Mouse (Mus musculus) adrenal gland, adult (tissue): ENCODE data around the gene Rnf111.
"Not testable (repeated sequence)": the region's sequence is repeated elsewhere in the genome, so short reads cannot be mapped to it uniquely, and the experiment has no call there.

Experiments used
- DNase-seq, 2 experiments: peaks; one replicate each; pipeline ENCODE4 v3.0.0; 2022 to 2023; ENCODE audit warnings: low spot score in 1 of 2; ENCODE audit not compliant: inconsistent age in 2 of 2

Gene Rnf111

DNA sequence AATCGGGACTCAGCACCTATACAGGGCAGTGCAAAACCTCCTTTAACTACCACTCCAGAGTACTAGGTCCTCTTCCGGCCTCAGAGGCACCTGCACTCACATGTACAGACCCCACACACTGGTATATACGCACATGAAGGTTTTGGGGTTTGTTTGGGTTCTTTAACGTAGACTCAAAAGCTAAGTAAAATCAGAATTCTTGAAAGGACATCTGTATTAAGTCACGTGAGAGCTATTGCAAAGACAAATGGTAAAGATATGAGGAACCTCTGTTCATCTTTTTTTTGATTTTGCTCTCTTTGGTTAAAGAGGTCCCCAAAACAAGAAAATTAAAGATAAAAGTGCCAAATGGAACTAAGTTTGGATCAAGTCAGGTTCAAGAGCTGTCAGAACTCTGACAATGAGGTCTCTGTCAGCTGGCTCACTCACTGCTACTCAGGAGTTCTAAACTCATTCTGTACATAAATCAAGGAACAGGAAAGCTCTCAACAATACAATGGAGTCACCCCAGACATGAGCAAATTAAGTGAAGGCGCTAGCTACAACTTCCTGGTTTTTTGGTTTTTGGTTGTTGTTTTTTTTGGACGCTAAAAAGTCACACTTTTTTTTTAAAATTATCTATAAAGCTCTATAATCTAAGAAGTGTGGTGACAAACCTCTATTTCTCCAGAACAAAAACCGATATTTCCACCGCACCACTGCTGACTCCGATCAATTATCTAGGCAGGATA lies 1.1 kb downstream of the Rnf111 start:
- no peak for DNase-seq

GRCm38 (mm10) chr9:70496990-70497389 lies 6.5 kb downstream of the Rnf111 start:
- DNase-seq = no peak

GRCm38 (mm10) chr9:70493038-70493437 lies 10.5 kb downstream of the Rnf111 start:
- DNase-seq = no peak

DNA sequence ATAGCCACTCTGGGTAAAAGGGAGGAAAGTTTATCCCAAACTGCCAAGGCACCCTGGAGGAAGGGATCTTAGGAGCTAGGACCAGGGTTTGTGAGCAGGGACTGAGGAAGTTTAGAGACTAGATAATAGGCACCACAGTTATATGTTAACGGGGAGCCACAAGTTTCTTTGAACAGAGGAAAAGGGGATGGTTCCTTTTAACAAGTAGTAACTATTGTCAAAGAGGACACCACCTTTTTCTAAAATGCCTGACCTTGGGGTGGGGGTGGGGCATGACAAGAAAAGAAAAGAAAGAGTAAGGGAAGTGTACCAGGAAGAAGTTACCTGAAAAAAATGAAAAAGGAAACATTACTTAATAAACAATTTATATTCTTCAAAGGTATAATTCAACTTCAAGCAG lies 12.3 kb downstream of the Rnf111 start:
- no peak for DNase-seq

DNA sequence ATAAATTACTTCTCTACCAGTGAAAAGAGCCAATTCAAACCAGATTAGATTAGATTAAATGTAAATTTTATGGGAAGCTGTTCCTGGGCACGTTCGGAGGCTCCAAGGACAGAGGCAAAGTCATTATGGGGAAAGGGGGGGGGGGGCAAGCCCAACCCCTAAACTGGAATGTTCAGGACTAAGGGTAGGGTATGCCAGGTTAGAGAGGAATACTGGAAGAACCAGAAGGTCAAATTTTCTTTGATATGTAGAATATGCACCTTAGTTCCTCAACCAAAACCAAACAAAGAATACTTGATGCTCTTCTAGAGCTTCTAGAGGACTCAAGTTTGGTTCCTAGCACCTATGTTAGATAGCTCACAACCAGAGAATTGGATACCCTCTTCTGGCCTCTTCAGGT lies 16.1 kb downstream of the Rnf111 start:
- DNase-seq = no peak

- no peak for DNase-seq
These were observed 17.7 kb downstream of the Rnf111 start for GRCm38 (mm10) chr9:70485840-70486239.

DNA sequence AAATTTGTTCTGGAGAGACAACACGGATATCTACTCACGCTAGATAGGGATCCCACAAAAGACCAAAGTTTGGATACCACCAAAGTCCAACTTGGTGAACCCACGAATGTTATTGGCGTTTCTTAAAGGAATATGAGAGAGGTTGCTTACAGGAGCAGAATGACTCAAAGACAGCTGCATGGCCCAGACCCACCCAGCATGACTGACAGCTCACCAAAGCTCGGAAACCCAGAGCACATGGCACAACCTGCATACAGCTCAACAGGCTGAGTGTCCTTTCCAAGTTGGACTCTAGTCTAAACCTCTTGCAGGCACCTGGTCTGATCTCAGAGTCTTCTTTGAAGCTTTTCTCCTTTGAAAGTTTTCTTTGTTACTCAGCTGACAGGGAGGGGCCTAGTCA lies 20.0 kb downstream of the Rnf111 start:
- no peak for DNase-seq

DNA sequence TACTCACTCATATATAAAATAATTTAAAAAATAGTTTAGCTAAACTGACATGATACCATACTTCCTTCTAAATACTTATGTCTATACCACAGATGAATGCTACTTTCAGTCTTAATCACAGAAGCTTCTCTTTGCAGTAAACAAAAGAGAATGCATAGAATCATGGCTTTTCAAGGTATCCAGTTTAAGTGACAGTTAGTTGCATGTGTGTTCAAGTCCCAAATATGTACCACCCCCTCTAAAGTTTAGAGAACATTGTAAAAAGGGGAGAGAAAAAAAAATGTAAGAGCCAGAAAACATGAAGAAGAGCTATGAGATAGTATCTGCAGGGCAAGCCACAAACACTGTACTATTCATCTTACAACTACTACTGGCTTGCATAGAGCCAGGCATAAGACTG lies 21.7 kb downstream of the Rnf111 start:
- DNase-seq = no peak

DNA sequence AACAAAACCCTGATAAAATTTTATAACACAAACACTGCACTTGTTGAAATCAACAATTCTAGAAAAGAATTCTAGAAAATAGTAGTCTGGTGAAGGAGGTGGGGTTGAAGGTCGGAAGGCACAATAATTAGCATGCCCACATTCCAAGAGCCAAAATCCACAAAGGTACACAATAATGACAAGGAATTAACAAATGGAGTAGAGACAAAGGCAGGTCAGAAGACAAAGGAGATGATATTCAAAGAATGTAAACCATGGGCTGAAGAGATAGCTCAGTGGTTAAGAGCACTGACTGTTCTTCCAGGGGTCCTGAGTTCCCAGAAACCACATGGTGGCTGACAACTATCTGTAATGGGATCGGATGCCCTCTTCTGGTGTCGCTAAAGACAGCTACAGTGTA lies 26.3 kb downstream of the Rnf111 start:
- DNase-seq = no peak

- DNase-seq = peak; percentile 27 to 73
These were observed 27.7 kb downstream of the Rnf111 start for GRCm38 (mm10) chr9:70475777-70476270.

GRCm38 (mm10) chr9:70473400-70473799 lies 30.1 kb downstream of the Rnf111 start:
- no peak for DNase-seq

- DNase-seq = not testable (repeated sequence)
These were observed 40.4 kb downstream of the Rnf111 start for GRCm38 (mm10) chr9:70463091-70463490.

GRCm38 (mm10) chr9:70452371-70452770 lies 51.2 kb downstream of the Rnf111 start:
- DNase-seq = no peak

DNA sequence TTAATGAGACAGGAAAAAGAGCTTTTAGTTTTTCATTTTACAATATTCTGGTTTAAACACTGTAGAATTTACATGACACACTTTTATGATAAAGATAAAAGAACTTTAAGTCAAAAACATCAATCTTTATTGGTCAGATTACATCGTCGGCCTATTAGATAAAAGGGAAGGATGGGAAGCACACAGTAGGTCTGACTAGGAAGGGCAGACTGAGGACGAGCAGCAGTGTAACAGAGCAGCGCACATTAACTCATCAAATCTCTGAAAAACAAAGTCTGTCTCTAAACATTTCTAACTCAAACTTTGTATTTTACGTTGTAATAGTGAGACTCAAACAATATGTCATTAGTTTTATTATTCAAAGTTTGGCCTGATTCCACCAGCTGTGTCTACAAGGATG lies 54.5 kb downstream of the Rnf111 start:
- DNase-seq = no peak

GRCm38 (mm10) chr9:70439959-70440358 lies 63.6 kb downstream of the Rnf111 start:
- no peak for DNase-seq

DNA sequence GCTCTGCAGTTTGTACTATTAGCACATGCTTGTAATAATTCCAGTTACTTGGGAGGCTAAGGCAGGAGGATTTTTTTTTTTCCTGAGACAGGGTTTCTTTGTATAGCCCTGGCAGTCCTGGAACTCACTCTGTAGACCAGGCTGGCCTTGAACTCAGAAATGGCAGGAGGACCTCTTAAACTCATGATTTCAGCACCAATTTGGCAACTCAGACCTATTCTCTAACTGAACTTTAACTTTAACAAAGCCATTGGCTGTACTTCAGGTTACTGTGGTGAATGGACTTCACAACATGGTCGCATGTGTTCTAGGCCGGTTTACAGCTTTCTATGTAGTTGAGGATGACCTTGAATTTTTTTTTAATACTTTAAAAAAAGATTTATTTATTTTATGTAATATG lies 80.9 kb downstream of the Rnf111 start:
- DNase-seq = peak in 1 of 2 experiments; percentile 61

DNA sequence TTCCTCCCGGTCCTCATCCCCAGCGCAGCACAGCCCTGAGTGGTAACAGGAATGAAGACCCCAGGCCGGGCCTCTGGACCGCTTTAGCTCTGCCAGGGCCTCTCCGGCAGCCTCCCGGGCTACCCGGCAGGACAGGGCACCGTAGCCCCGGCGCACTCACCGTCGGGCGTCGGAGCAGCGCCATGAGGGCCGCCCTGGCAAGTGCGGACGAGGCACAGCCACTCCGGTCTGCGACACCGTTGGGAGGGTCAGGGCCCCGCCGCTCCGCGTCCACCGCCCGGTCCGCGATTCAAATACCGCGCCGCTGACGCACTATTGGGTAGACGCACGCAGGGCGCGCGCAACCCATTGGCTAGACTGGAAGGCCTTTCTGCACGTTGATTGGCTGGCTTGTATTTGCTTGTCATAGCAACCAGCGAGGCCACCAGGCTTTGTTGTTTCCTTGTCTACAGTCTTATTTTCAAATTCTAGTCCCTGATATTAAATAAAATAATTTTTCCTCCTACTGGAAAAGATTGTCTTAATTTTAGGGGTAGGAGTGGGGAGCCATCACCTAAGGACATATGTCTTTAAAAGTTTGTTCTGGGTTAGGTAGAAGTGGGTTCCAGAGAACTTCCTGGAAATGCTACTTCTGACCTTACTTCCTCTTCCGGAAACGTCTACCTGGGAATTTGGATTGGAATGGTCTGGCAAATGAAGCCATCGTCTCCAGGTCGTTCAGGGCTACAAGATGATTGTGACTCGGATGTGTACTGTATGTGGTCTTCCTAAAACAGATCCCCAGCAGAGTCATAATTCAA lies 82.1 kb downstream of the Rnf111 start, which contains the start of gene Ccnb2:
Gene Ccnb2 (minus strand): TSS at position 291 of the 800 bp plus-strand sequence.
- peak; percentile 88 to 95 for DNase-seq

- no peak for DNase-seq
These were observed 87.1 kb downstream of the Rnf111 start for GRCm38 (mm10) chr9:70416412-70416811.

- no peak for DNase-seq
These were observed 90.5 kb downstream of the Rnf111 start for GRCm38 (mm10) chr9:70413038-70413437.

DNA sequence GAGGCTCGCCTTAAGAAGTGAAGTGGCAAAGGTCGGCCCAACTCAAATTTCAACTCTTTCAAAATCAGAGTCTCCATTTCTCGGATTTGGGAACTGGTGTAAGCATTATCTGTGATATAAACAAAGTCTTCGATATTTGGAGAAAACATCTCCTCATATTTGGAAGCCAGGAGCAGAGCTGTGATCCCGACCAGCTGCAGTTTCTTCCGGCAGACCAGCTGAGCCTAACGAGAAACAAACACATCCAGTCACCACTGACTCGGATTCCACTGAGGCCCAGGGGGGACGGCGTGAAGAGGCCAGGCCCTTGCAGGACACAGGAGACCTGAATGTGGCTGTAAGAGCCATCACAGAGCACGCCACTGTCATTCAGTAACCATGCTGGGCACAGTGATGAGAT lies 92.9 kb downstream of the Rnf111 start:
- no peak for DNase-seq

DNA sequence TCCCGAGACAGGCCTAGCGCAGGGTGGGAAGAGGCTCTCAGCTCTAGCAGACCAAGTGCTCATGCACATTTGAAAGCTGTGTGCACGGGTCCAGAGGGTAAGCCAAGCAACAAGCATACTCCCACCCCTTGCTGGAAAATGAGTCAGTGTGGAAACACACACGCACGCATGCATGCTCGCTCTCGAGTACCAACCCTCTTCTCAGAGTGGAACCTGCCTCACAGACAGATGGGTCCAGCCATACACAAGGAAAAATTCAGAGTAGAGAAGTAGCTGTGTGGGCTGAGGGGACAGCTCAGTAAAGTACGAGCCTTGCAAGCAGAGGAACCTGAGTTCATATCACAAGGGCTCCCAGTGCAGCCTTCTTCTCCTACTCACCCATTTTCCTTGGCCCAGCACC lies 93.8 kb downstream of the Rnf111 start:
- no peak for DNase-seq

- DNase-seq = peak in 1 of 2 experiments; percentile 63
These were observed 94.7 kb downstream of the Rnf111 start for GRCm38 (mm10) chr9:70408791-70409190.
